ENCODE assay signal across 16 mouse cellular contexts in the genomic region with DNA sequence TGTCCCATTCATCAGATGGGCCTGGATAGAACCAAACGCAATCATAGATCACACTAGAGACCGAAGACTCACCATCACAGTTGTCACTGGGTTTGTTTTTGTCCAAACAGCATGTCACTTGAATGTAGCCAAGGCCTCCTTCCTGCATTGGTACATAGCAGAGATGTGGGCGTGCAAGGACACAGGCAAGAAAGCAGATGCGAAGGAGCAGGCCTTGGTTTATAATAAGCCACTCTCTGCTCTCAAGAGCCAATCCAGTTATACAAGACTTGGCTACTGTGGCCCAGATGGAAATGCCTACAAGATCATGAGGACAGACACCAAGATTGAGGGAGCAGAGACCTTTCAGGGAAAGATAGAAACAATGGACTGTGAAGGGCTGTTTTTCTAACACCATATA.
"Had no signal": no experiment of that assay in that cellular context is flagged by ENCODE, and none has a peak within 500 bp of the region (broad histone marks: within the 10 kb centered on the region; RNA-seq: fewer than 3 reads in every experiment).

No protein-coding gene starts in this region.

- H3K27ac ChIP-seq: midbrain, embryonic 10.5 days; midbrain, embryonic 12.5 days; neural tube, embryonic 13.5 days; neural tube, embryonic 15.5 days had no signal

- DNase-seq: lung, adult 18-20 months; lung, embryonic 14.5 days; lung, postnatal 10 days; lung, postnatal 4 days; midbrain, embryonic 14.5 days; retina, postnatal 1 day; spleen, adult 18-20 months; thymus, adult 18-20 months; thymus, postnatal 14 days; thymus, postnatal 36 days had no signal

- H3K4me3 ChIP-seq: midbrain, embryonic 10.5 days; midbrain, embryonic 12.5 days; myocyte; neural tube, embryonic 13.5 days; neural tube, embryonic 15.5 days had no signal

- ATAC-seq: midbrain, embryonic 16.5 days had no signal
